Mouse (Mus musculus): Measurements from ENCODE around the gene Uba3. TPM values are rescaled to one million over a fixed set of nuclear protein-coding genes. Genes with fewer than 3 reads are reported as not detected.
A peak's percentile ranks its signal among the peaks of the same experiment; 100 is the strongest.

The Uba3 gene
- polyA plus RNA-seq, 1 experiment from 2014 or later = 97.9 TPM

DNA sequence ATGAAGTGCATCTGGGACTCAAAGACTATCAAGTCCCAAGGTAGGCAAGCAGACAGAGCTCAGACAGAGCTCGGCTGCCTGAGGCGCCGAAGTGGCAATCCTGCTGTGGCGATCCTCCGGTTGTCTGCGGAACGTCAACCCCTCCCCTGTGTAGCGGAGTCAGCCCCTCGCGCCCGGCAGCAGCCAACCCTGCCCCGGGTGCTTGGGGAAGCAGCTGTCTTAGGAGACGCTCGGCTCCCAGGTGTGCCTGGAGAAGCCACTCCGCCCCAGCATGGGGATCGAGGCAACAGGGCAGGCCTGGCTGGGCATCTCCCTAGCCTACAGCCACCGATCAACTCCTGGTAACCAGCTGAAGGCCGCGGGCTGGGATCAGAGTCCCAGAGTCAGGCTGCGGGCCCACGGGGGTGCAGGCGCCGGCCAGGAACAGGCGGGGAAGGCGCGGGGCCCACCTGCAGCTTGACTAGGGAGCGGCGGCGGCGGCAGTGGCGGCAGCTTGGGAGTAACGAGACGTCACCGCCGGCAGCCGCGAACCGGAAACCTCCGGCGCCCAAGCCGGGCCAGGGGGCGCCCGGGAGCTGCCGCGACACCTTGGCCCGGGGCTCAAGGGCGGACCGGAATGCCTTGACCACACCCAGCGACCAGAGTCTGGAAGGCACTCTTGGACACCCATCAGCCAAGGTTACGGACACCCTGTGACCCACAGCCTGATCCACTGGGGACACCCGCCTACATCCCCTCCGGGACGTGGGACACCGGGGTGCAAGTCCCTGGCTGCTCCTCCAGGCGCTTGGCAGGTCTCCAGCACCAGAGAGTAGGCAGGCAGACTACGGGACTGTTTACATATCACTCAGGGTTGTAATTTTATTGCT, 56.8 kb downstream of the Uba3 start, which contains the start of gene Eogt:
Gene Eogt, minus strand, starts transcription at position 800 of the 869 bp plus-strand sequence.
- 0 out of 2 replicates have a peak, but pooled peaks cover 4% of the 10 kb centered on the region for H3K27me3 ChIP-seq
- H3K9ac ChIP-seq = peak within 1 kb of the TSS; percentile 82
- H3K9me3 ChIP-seq (replicated peaks) = no peaks in the 10 kb centered on the region
- ATAC-seq = peak; percentile 71
- peak within 1 kb of the TSS; percentile 98 for H3K4me2 ChIP-seq
- peaks cover 22% of the 10 kb centered on the region for H3K4me1 ChIP-seq
- H3K36me3 ChIP-seq (ENCODE audit: poor library complexity, severe bottlenecking) = no peaks in the 10 kb centered on the region
- peak within 1 kb of the TSS; percentile 67 for H3K4me3 ChIP-seq
- H3K27ac ChIP-seq = peak within 1 kb of the TSS; percentile 44; the same call in 1 of the 2 replicates
- WGBS = 1% methylated on average over 56 of the region's 56 CpGs

DNA sequence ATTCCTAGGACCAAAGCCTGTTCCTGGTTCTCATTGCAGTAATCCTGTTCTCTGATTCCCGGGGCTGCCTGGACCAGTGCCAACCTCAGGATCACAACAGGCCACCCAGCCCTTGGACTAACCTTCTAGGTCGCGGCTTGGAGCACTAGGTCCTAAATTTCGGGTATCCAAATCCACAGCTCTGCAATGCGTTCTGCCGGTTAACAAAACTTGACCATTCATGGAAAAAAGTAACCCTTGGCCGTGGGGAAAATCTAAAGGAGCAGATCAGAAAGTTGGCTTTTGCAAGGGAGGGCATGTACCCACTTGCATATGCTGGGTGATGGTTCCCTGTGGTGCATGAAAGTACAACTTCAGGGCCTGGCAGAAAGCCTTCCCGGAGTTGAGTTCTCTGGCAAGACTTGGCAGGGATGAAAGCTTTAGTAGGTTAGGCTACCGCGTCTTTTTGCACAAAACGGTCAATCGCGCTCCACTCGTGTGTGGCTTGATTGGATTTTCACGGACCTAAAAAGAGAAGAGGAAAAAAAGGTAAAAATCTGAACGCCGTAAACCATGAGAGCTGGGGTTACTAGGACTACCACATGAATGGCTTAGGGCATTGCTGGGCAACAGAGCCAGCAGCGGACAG, 57.6 kb downstream of the Uba3 start:
- 20% methylated on average over 18 of the region's 18 CpGs for WGBS
- peak overlapping the region; percentile 67 for H3K4me3 ChIP-seq
- peaks cover 22% of the 10 kb centered on the region for H3K4me1 ChIP-seq
- peak; percentile 33 for ATAC-seq
- H3K4me2 ChIP-seq = peak overlapping the region; percentile 98
- H3K9ac ChIP-seq = peak overlapping the region; percentile 82
- H3K36me3 ChIP-seq (ENCODE audit: poor library complexity, severe bottlenecking) = no peaks in the 10 kb centered on the region
- H3K27ac ChIP-seq = 0 out of 2 replicates have a peak overlapping the region, but pooled peaks have one; percentile 44
- H3K27me3 ChIP-seq = 0 out of 2 replicates have a peak, but pooled peaks cover 4% of the 10 kb centered on the region
- H3K9me3 ChIP-seq (replicated peaks) = no peaks in the 10 kb centered on the region

DNA sequence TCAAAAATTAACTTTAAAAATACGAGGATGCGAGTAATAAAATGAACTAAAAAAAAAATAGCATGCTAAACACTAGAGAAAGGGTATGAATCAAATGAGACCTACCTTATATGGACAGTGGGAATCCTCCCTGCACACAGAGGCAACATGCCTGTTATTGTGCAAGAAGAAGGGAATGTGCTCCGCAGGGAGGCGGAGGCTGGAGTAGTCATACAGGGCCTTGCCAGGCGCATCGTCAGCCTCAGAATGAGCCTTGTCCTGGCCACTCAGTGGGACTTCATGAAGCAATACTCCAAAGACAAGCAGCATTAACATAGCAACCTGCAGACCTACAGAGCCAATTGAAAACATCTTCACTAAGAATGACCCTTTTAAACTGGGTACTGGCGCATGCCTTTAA, 60.3 kb downstream of the Uba3 start:
- Histone ChIP-seq H3K36me3 (ENCODE audit: poor library complexity, severe bottlenecking) (no peaks in the 10 kb centered on the region), H3K4me2 (no peak overlapping the region), H3K9ac (no peak overlapping the region), H3K27ac (no peak overlapping the region), H3K4me3 (no peak overlapping the region), H3K27me3 (0 out of 2 replicates have a peak, but pooled peaks cover 4% of the 10 kb centered on the region), H3K9me3 (replicated peaks) (no peaks in the 10 kb centered on the region), H3K4me1 (peaks cover 22% of the 10 kb centered on the region)
- WGBS = 92% methylated on average over 7 of the region's 7 CpGs
- ATAC-seq = no peak

DNA sequence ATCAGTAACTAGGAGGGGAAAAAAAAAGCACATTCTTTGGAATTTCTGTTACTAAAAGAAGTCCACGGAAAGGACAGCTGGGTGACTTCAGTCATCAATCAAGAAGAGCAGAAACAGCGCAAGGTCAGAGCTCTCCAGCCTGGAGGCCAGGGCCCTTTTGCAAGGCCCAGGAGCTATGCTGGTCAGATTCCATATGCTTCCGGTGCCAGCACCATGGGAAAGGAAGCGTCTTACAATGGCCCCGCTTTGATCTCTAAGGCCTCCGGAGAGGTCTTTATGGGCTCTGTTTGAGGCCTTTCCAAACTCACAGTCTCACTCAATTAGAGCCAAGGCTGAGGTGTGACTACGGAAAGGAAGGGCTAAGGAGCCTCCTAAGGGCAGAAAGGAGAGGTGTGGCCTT, 61.1 kb downstream of the Uba3 start:
- no peak overlapping the region for H3K4me3 ChIP-seq
- peaks cover 20% of the 10 kb centered on the region for H3K4me1 ChIP-seq
- H3K4me2 ChIP-seq = no peak overlapping the region
- no peaks in the 10 kb centered on the region for H3K9me3 ChIP-seq (replicated peaks)
- H3K27ac ChIP-seq = no peak overlapping the region
- no peak for ATAC-seq
- H3K27me3 ChIP-seq = 0 out of 2 replicates have a peak, but pooled peaks cover 4% of the 10 kb centered on the region
- H3K9ac ChIP-seq = no peak overlapping the region
- 43% methylated on average over 7 of the region's 7 CpGs for WGBS
- no peaks in the 10 kb centered on the region for H3K36me3 ChIP-seq (ENCODE audit: poor library complexity, severe bottlenecking)

DNA sequence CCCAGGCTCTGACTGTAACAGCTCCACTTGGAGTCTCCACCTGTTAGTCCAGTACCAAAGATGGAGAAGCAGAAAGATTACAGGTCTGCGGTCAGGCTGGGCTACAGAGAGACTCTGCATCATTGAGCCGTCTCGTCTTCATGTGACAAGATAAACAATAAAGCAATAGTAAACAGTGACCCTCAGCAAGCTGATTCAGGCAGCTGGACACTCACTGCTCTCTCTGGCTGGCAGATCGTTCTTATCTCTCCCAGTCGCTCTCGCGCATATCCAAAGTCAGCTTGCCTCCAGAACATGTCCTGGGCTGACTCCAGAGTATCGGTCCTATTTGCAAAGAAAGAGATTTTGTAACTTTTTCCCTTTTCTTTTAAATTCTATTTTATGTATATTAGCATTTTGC, 62.8 kb downstream of the Uba3 start:
- Histone ChIP-seq H3K27ac (no peak overlapping the region), H3K9ac (no peak overlapping the region), H3K4me3 (no peak overlapping the region), H3K4me1 (peaks cover 2% of the 10 kb centered on the region), H3K4me2 (no peak overlapping the region), H3K9me3 (replicated peaks) (no peaks in the 10 kb centered on the region), H3K36me3 (ENCODE audit: poor library complexity, severe bottlenecking) (no peaks in the 10 kb centered on the region), H3K27me3 (0 out of 2 replicates have a peak, but pooled peaks cover 2% of the 10 kb centered on the region)
- no peak for ATAC-seq
- 94% methylated on average over 8 of the region's 8 CpGs for WGBS

DNA sequence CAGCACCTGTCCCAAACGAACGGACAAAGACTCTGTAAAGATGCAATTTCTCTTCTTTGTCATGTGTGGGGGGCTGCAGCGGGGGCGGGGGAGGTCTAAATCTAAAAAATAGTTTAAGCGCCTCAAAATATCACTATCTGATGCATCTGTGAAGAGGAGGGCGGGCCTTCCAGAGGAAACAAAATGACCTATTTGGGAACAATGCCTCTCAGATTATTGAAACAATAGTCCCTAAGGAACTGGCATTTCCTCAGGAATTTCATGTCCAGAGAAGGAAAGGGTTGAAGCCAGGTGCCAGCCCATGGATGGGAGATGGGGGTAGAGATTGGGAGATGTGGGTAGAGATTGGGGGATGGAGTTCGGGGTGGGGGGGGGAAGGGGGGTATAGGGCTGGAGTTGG, 63.6 kb downstream of the Uba3 start:
- Histone ChIP-seq H3K4me2 (no peak overlapping the region), H3K9me3 (replicated peaks) (no peaks in the 10 kb centered on the region), H3K4me3 (no peak overlapping the region), H3K36me3 (ENCODE audit: poor library complexity, severe bottlenecking) (no peaks in the 10 kb centered on the region), H3K27ac (no peak overlapping the region), H3K4me1 (no peaks in the 10 kb centered on the region), H3K27me3 (no peaks in the 10 kb centered on the region), H3K9ac (no peak overlapping the region)
- no peak for ATAC-seq
- WGBS = 81% methylated on average over 7 of the region's 7 CpGs

Other genes starting within 250 kb of the Uba3 start
- 0.52 and 1.1 TPM in 2 replicates for gene Fam19a4, start 145.2 kb downstream of the Uba3 start, polyA plus RNA-seq (2015; fragmentation: Nextera tagmentation; extraction: Ambion mirVana)
- 5.6 and 7.2 TPM in 2 replicates for gene Eogt, start 56.5 kb downstream of the Uba3 start, polyA plus RNA-seq (2015; fragmentation: Nextera tagmentation; extraction: Ambion mirVana)
- gene Tmf1, start 26.5 kb downstream of the Uba3 start, polyA plus RNA-seq (2015; fragmentation: Nextera tagmentation; extraction: Ambion mirVana) = 41.0 and 43.1 TPM in 2 replicates
- 81.1 and 83.9 TPM in 2 replicates for gene Arl6ip5, start 5.0 kb upstream of the Uba3 start, polyA plus RNA-seq (2015; fragmentation: Nextera tagmentation; extraction: Ambion mirVana)
- not detected in 2 replicates for gene Lmod3, start 47.1 kb upstream of the Uba3 start, polyA plus RNA-seq (2015; fragmentation: Nextera tagmentation; extraction: Ambion mirVana)

All from forebrain, embryonic 13.5 days (tissue).